Mouse (Mus musculus): ENCODE measurements around the gene Rpl36-ps4.

DNA sequence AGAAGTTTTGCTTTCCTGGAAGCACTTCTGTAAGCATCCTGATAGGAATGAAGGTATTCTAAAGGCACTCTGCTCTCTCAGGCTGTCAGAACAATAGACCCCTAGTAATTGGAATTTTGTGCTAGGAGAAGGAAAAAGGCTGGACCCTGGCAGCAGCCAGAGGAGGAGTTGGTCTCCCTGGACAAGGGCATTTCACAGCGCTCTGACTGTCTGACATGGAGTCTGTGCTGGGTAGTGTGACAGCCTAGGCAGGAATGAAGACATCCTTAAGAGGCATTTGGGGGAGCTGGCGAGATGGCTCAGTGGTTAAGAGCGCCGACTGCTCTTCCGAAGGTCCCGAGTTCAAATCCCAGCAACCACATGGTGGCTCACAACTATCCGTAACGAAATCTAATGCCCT, 17.1 kb upstream of the Rpl36-ps4 start:
- no peak for TF ChIP-seq CTCF (IDR thresholded peaks at IDR 0.05; ENCODE audit: control insufficient read depth, insufficient read depth, insufficient read length)
- TF ChIP-seq MAX (IDR thresholded peaks at IDR 0.05), result no peak
- no peak for TF ChIP-seq CEBPB (IDR thresholded peaks at IDR 0.05; ENCODE audit: low read depth)

Data from C2C12 (cell line).